ENCODE assay signal across 30 mouse cellular contexts in the genomic region with DNA sequence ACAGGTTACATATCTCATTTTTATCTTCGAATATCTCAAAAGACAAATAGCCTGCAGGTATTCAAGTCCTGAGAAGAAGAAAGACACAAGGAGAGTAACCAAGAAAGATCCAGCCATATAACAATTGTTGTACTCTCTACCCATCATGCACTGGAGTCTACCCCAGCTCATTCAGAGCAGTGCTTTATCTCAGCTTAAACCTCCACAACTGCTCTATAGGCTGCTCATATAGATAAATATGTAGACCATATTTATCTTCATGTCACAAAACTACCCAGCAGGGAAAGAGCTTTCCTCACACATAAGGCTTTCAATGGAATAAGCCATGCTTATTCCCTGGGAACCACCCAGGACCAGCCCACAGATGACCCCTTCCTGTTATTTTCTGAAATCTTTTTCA.
DNase-seq lines count a peak whose midpoint lies in the region; ATAC-seq lines count a peak whose summit lies in the region.
"Had no signal": no experiment of that assay in that cellular context is flagged by ENCODE, and none has a peak within 500 bp of the region (broad histone marks: within the 10 kb centered on the region; RNA-seq: fewer than 3 reads in every experiment).

No protein-coding gene starts in this region.

- 0 out of 2 replicates have a peak, but pooled peaks have one; percentile 61 for ATAC-seq in hindbrain, embryonic 13.5 days (ENCODE audit: low FRiP score)
- ATAC-seq in hindbrain, embryonic 11.5 days (ENCODE audit: low FRiP score): no peak
- peak; percentile 26; the same call in 1 of the 2 replicates for ATAC-seq in midbrain, embryonic 15.5 days (replicated peaks)
- ATAC-seq in midbrain, embryonic 16.5 days: no peak
- ATAC-seq in liver, embryonic 15.5 days (ENCODE audit: insufficient read depth): peak; percentile 53
- ATAC-seq: inflammation-experienced regulatory T-cells, adult 6 months had no signal

- no peak overlapping the region for H3K9ac ChIP-seq in hindbrain, embryonic 13.5 days
- H3K9ac ChIP-seq in hindbrain, embryonic 11.5 days (ENCODE audit: low read depth, low read length): no peak overlapping the region
- no peak overlapping the region for H3K9ac ChIP-seq in midbrain, embryonic 15.5 days
- no peak overlapping the region for H3K9ac ChIP-seq in midbrain, embryonic 16.5 days (ENCODE audit: low read depth, low read length)
- H3K9ac ChIP-seq in liver, embryonic 15.5 days: no peak overlapping the region
- H3K9ac ChIP-seq: forebrain, postnatal 0 days; limb, embryonic 13.5 days; neural tube, embryonic 12.5 days had no signal

- 0 out of 2 replicates have a peak, but pooled peaks cover 12% of the 10 kb centered on the region for H3K4me1 ChIP-seq in hindbrain, embryonic 13.5 days (replicated peaks)
- no peaks in the 10 kb centered on the region for H3K4me1 ChIP-seq in hindbrain, embryonic 11.5 days (replicated peaks; ENCODE audit: control insufficient read depth, insufficient read depth, low read length)
- peaks cover 4% of the 10 kb centered on the region; the same call in 1 of the 2 replicates for H3K4me1 ChIP-seq in midbrain, embryonic 15.5 days
- no peaks in the 10 kb centered on the region for H3K4me1 ChIP-seq in midbrain, embryonic 16.5 days (ENCODE audit: control insufficient read depth, insufficient read depth, low read length)
- H3K4me1 ChIP-seq in liver, embryonic 15.5 days (replicated peaks): peaks cover 73% of the 10 kb centered on the region
- H3K4me1 ChIP-seq: forebrain, embryonic 10.5 days; midbrain, embryonic 10.5 days; neural tube, embryonic 12.5 days had no signal

- H3K36me3 ChIP-seq in hindbrain, embryonic 13.5 days: no peaks in the 10 kb centered on the region
- no peaks in the 10 kb centered on the region for H3K36me3 ChIP-seq in hindbrain, embryonic 11.5 days (ENCODE audit: control insufficient read depth, insufficient read depth, low read length)
- H3K36me3 ChIP-seq in midbrain, embryonic 15.5 days (replicated peaks): no peaks in the 10 kb centered on the region
- H3K36me3 ChIP-seq in midbrain, embryonic 16.5 days (ENCODE audit: control insufficient read depth, insufficient read depth, low read length): no peaks in the 10 kb centered on the region
- H3K36me3 ChIP-seq in liver, embryonic 15.5 days (replicated peaks): no peaks in the 10 kb centered on the region
- H3K36me3 ChIP-seq: forebrain, embryonic 10.5 days; G1E; heart, embryonic 10.5 days; limb, embryonic 13.5 days; midbrain, embryonic 10.5 days; neural tube, embryonic 12.5 days had no signal

- no peaks in the 10 kb centered on the region for H3K9me3 ChIP-seq in hindbrain, embryonic 13.5 days
- no peaks in the 10 kb centered on the region for H3K9me3 ChIP-seq in hindbrain, embryonic 11.5 days (ENCODE audit: control insufficient read depth, low read length)
- H3K9me3 ChIP-seq in midbrain, embryonic 15.5 days: no peaks in the 10 kb centered on the region
- H3K9me3 ChIP-seq in midbrain, embryonic 16.5 days (replicated peaks; ENCODE audit: control insufficient read depth, low read length, poor library complexity, severe bottlenecking): no peaks in the 10 kb centered on the region
- no peaks in the 10 kb centered on the region for H3K9me3 ChIP-seq in liver, embryonic 15.5 days (replicated peaks)
- H3K9me3 ChIP-seq: forebrain, embryonic 10.5 days; G1E; heart, embryonic 10.5 days; limb, embryonic 13.5 days; midbrain, embryonic 10.5 days; neural tube, embryonic 12.5 days had no signal

- no peaks in the 10 kb centered on the region for H3K27me3 ChIP-seq in hindbrain, embryonic 13.5 days
- no peaks in the 10 kb centered on the region for H3K27me3 ChIP-seq in hindbrain, embryonic 11.5 days (ENCODE audit: control insufficient read depth, insufficient read depth, low read length)
- no peaks in the 10 kb centered on the region for H3K27me3 ChIP-seq in midbrain, embryonic 15.5 days (replicated peaks)
- no peaks in the 10 kb centered on the region for H3K27me3 ChIP-seq in midbrain, embryonic 16.5 days (ENCODE audit: control insufficient read depth, insufficient read depth, low read depth, low read length)
- no peaks in the 10 kb centered on the region for H3K27me3 ChIP-seq in liver, embryonic 15.5 days
- H3K27me3 ChIP-seq: limb, embryonic 13.5 days; neural tube, embryonic 12.5 days had no signal

- H3K27ac ChIP-seq in hindbrain, embryonic 13.5 days: no peak overlapping the region
- H3K27ac ChIP-seq in hindbrain, embryonic 11.5 days (ENCODE audit: low read depth, low read length): no peak overlapping the region
- no peak overlapping the region for H3K27ac ChIP-seq in midbrain, embryonic 15.5 days
- H3K27ac ChIP-seq in midbrain, embryonic 16.5 days (ENCODE audit: low read length): no peak overlapping the region
- peak overlapping the region; percentile 81 for H3K27ac ChIP-seq in liver, embryonic 15.5 days (replicated peaks)
- H3K27ac ChIP-seq: forebrain, embryonic 10.5 days; heart, embryonic 10.5 days; kidney, postnatal 0 days; limb, embryonic 13.5 days; macrophage; midbrain, embryonic 10.5 days; neural tube, embryonic 12.5 days had no signal

- 85% methylated on average over 1 of the region's 1 CpGs for WGBS in hindbrain, embryonic 13.5 days
- 91% methylated on average over 1 of the region's 1 CpGs for WGBS in hindbrain, embryonic 11.5 days
- WGBS in midbrain, embryonic 15.5 days: 88% methylated on average over 1 of the region's 1 CpGs
- 96% methylated on average over 1 of the region's 1 CpGs for WGBS in midbrain, embryonic 16.5 days
- 51% methylated on average over 1 of the region's 1 CpGs for WGBS in liver, embryonic 15.5 days (ENCODE audit: insufficient replicate concordance)

- DNase-seq in hindbrain, embryonic 11.5 days (ENCODE audit: low spot score): no peak
- no peak for DNase-seq in kidney, adult 11 months
- no peak for DNase-seq in T-cell, adult 2 months (ENCODE audit: low spot score)
- DNase-seq: adrenal gland, postnatal 10 days; cerebellum, adult 8-10 months; cerebellum, postnatal 25 days; gastrocnemius, postnatal 14 days; heart, postnatal 36 days; kidney, adult 8-10 months; kidney, postnatal 4 days; lung, adult 2 months; lung, postnatal 10 days; spleen, adult 18-20 months; thymus, adult 2 months; thymus, postnatal 36 days had no signal

- H3K4me3 ChIP-seq in hindbrain, embryonic 13.5 days: no peak overlapping the region
- no peak overlapping the region for H3K4me3 ChIP-seq in hindbrain, embryonic 11.5 days (ENCODE audit: low read depth, low read length)
- H3K4me3 ChIP-seq in midbrain, embryonic 15.5 days: no peak overlapping the region
- H3K4me3 ChIP-seq in midbrain, embryonic 16.5 days (ENCODE audit: low read depth, low read length): no peak overlapping the region
- no peak overlapping the region for H3K4me3 ChIP-seq in liver, embryonic 15.5 days (replicated peaks)
- H3K4me3 ChIP-seq: forebrain, embryonic 10.5 days; heart, embryonic 10.5 days; limb, embryonic 13.5 days; midbrain, embryonic 10.5 days; myocyte; neural tube, embryonic 12.5 days had no signal

- no peak overlapping the region for H3K4me2 ChIP-seq in hindbrain, embryonic 13.5 days
- H3K4me2 ChIP-seq in hindbrain, embryonic 11.5 days (replicated peaks; ENCODE audit: low read depth, low read length): no peak overlapping the region
- no peak overlapping the region for H3K4me2 ChIP-seq in midbrain, embryonic 15.5 days
- no peak overlapping the region for H3K4me2 ChIP-seq in midbrain, embryonic 16.5 days (ENCODE audit: low read length)
- no peak overlapping the region for H3K4me2 ChIP-seq in liver, embryonic 15.5 days
- H3K4me2 ChIP-seq: limb, embryonic 13.5 days; neural tube, embryonic 12.5 days had no signal

Comparison
In these comparisons a context has a peak if more than half of its experiments do, and no peak if none do; other contexts are left out.
1. ATAC-seq: peak in hindbrain, embryonic 13.5 days (single experiment), midbrain, embryonic 15.5 days (single experiment) and liver, embryonic 15.5 days (single experiment); none in hindbrain, embryonic 11.5 days (single experiment) and midbrain, embryonic 16.5 days (single experiment).